Mouse (Mus musculus) cortical plate, adult 2 months (tissue): ENCODE data around the gene Gm9913. TPM values are rescaled to one million over a fixed set of nuclear protein-coding genes. Genes with fewer than 3 reads are reported as not detected.

Experiments
- H3K27ac ChIP-seq: fragments of 200-500 bp; 2 replicates; pipeline ENCODE4 v1.5.1; 2012; ENCODE audit warnings: low read length, control low read depth, inconsistent platforms; ENCODE audit not compliant: insufficient read depth
- H3K4me1 ChIP-seq: fragments of 200-500 bp; 2 replicates; pipeline ENCODE4 v1.6.1; 2011; ENCODE audit warnings: low read length; ENCODE audit not compliant: control insufficient read depth, insufficient read depth
- H3K4me3 ChIP-seq: fragments of 200-500 bp; 2 replicates; pipeline ENCODE4 v1.5.1; 2011; ENCODE audit warnings: mild to moderate bottlenecking, low read length, control low read depth; ENCODE audit not compliant: insufficient read depth
- CTCF ChIP-seq: fragments of 200-500 bp; IDR thresholded peaks from 2 replicates; pipeline ENCODE4 v1.5.1; 2011; ENCODE audit warnings: mild to moderate bottlenecking, control low read depth, low read length; ENCODE audit not compliant: insufficient read depth; ENCODE audit errors: extremely low read depth
- POLR2A ChIP-seq: fragments of 200-500 bp; IDR thresholded peaks from 2 replicates; pipeline ENCODE4 v1.6.1; 2011; ENCODE audit warnings: mild to moderate bottlenecking, low read length, control low read depth; ENCODE audit not compliant: insufficient read depth; ENCODE audit errors: extremely low read depth
- polyA plus RNA-seq: library from polyadenylated mRNA; depleted of rRNA; stranded (reverse); fragments of >200 nt; gene quantifications from 2 replicates; pipeline ENCODE4 v1.2.3, GENCODE M21; 2012

The Gm9913 gene
- polyA plus RNA-seq, 1 experiment, result 0.06 TPM

GRCm38 (mm10) chr2:125494831-125495812, 9.8 kb upstream of the Gm9913 start:
- H3K4me3 ChIP-seq, result no peak overlapping the region
- H3K27ac ChIP-seq, result no peak overlapping the region
- TF ChIP-seq CTCF (no peak), POLR2A (no peak)
- H3K4me1 ChIP-seq, result no peaks in the 10 kb centered on the region

- H3K27ac ChIP-seq, result no peak overlapping the region
- no peak for TF ChIP-seq POLR2A
- no peak for TF ChIP-seq CTCF
- no peaks in the 10 kb centered on the region for H3K4me1 ChIP-seq
- H3K4me3 ChIP-seq, result no peak overlapping the region
Observed at GRCm38 (mm10) chr2:125496696-125497095, 8.2 kb upstream of the Gm9913 start.

GRCm38 (mm10) chr2:125498216-125498615, 6.7 kb upstream of the Gm9913 start:
- TF ChIP-seq CTCF (no peak), POLR2A (no peak)
- no peak overlapping the region for H3K27ac ChIP-seq
- H3K4me1 ChIP-seq, result no peaks in the 10 kb centered on the region
- H3K4me3 ChIP-seq, result no peak overlapping the region

- H3K27ac ChIP-seq, result no peak overlapping the region
- H3K4me3 ChIP-seq, result no peak overlapping the region
- TF ChIP-seq POLR2A, result no peak
- TF ChIP-seq CTCF, result no peak
- H3K4me1 ChIP-seq, result no peaks in the 10 kb centered on the region
Observed at GRCm38 (mm10) chr2:125501526-125501925, 3.4 kb upstream of the Gm9913 start.

GRCm38 (mm10) chr2:125505746-125506315, 942 bp downstream of the Gm9913 start:
- Histone ChIP-seq H3K4me1 (no peaks in the 10 kb centered on the region), H3K27ac (no peak overlapping the region), H3K4me3 (peak overlapping the region; percentile 67)
- no peak for TF ChIP-seq CTCF
- TF ChIP-seq POLR2A, result no peak

GRCm38 (mm10) chr2:125506316-125507054, 1.6 kb downstream of the Gm9913 start:
- H3K4me1 ChIP-seq, result no peaks in the 10 kb centered on the region
- TF ChIP-seq POLR2A (no peak), CTCF (no peak)
- no peak overlapping the region for H3K27ac ChIP-seq
- peak overlapping the region; percentile 67 for H3K4me3 ChIP-seq

GRCm38 (mm10) chr2:125507893-125508292, 3.0 kb downstream of the Gm9913 start, which contains the start of gene Fbn1:
TSS of gene Fbn1 (minus strand) at chr2:125507993.
- no peak within 1 kb of the TSS for H3K27ac ChIP-seq
- H3K4me3 ChIP-seq, result peak within 1 kb of the TSS; percentile 67; the same call in 1 of the 2 replicates
- no peak for TF ChIP-seq POLR2A
- TF ChIP-seq CTCF, result no peak
- H3K4me1 ChIP-seq, result no peaks in the 10 kb centered on the region

- TF ChIP-seq CTCF, result no peak
- no peak overlapping the region for H3K27ac ChIP-seq
- no peak overlapping the region for H3K4me3 ChIP-seq
- no peaks in the 10 kb centered on the region for H3K4me1 ChIP-seq
Observed at GRCm38 (mm10) chr2:125508381-125508780, 3.5 kb downstream of the Gm9913 start.

GRCm38 (mm10) chr2:125510752-125511151, 5.9 kb downstream of the Gm9913 start:
- TF ChIP-seq CTCF, result no peak
- TF ChIP-seq POLR2A, result no peak
- Histone ChIP-seq H3K4me3 (no peak overlapping the region), H3K27ac (no peak overlapping the region), H3K4me1 (no peaks in the 10 kb centered on the region)
